Mouse (Mus musculus) ES-Bruce4 (cell line): ENCODE data around the gene Arl4d.

Experiments used
- CTCF ChIP-seq: IDR thresholded peaks from one replicate; pipeline ENCODE4 v1.8.1; 2011; ENCODE audit warnings: low read depth, low read length
- POLR2A ChIP-seq: IDR thresholded peaks from one replicate; pipeline ENCODE4 v1.8.1; 2011; ENCODE audit warnings: low read length; ENCODE audit not compliant: insufficient read depth

GRCm38 (mm10) chr11:101617849-101618248, 47.5 kb upstream of the Arl4d start:
- TF ChIP-seq POLR2A, result no peak
- no peak for TF ChIP-seq CTCF
